Mouse (Mus musculus): ENCODE results near the gene Ndel1.

GRCm38 (mm10) chr11:68888253-68888652, 16.6 kb upstream of the Ndel1 start, which contains the start of gene Rnf222:
- TF ChIP-seq CTCF (IDR thresholded peaks at IDR 0.05; ENCODE audit: low read depth, low read length) (no peak), TAL1 (conservative IDR thresholded peaks at IDR 0.05; ENCODE audit: low read depth, low read length) (no peak)
